Mouse (Mus musculus) heart, adult 2 months (tissue): ENCODE data around the gene Endou.

ENCODE experiments used
- CTCF ChIP-seq: fragments of 200-600 bp; IDR thresholded peaks from 2 replicates; pipeline ENCODE4 v1.8.1; 2022; ENCODE audit warnings: antibody characterized with exemption, mild to moderate bottlenecking, moderate library complexity
- POLR2A ChIP-seq: fragments of 200-500 bp; IDR thresholded peaks from 2 replicates; pipeline ENCODE4 v1.6.1; 2011; ENCODE audit warnings: mild to moderate bottlenecking, low read depth, low read length, control low read depth; ENCODE audit not compliant: insufficient read depth

GRCm38 (mm10) chr15:97726310-97726709 is 4.8 kb downstream of the Endou start:
- TF ChIP-seq CTCF (no peak), POLR2A (no peak)
